Mouse (Mus musculus): ENCODE measurements around the gene Dnajc8. TPM values are rescaled to one million over a fixed set of nuclear protein-coding genes. Genes with fewer than 3 reads are reported as not detected.

Dnajc8 gene
- polyA plus RNA-seq (2012; rRNA removed), result 10.1 and 13.4 TPM in 2 replicates

GRCm38 (mm10) chr4:132535406-132536121 is at the start of gene Dnajc8:
TSS of gene Dnajc8 (plus strand) at chr4:132535550.

GRCm38 (mm10) chr4:132510352-132510798 is 25.0 kb upstream of the Dnajc8 start, which contains the start of gene Sesn2:
TSS of gene Sesn2 (minus strand) at chr4:132510501.

GRCm38 (mm10) chr4:132532981-132533916 is 2.1 kb upstream of the Dnajc8 start, which contains the start of gene Atpif1:
TSS of gene Atpif1 (minus strand) at chr4:132533659.

DNA sequence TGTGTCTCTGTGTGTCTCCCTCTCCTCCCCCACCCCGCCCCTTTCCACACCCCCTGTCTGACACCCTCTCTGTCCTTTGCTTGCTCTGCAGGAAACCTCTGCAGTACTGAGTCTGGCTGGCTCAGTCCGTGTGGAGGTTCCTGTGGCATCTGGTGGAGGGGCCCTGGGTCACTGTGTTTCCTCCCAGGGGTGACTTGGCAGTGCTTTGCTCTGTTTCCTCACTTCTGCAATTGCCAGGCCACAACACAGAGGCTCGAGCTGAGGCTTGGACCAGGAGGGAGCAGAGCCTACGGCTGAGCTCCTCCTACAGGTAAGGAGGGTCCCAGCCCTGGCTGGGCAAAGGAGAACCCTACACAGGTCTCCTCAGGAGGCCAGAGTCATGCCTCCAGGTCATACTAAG is 28.6 kb downstream of the Dnajc8 start, which contains the start of gene Ptafr:
Gene Ptafr, plus strand, starts transcription at position 103 of the 400 bp plus-strand sequence.

Other genes starting within 250 kb of the Dnajc8 start
- 4.2 and 5.1 TPM in 2 replicates for gene Rab42, start 232.2 kb upstream of the Dnajc8 start, polyA plus RNA-seq (2012; rRNA removed)
- 13.8 and 18.0 TPM in 2 replicates for gene Trnau1ap, start 206.0 kb upstream of the Dnajc8 start, polyA plus RNA-seq (2012; rRNA removed)
- 11.3 and 11.9 TPM in 2 replicates for gene Rcc1, start 181.9 kb upstream of the Dnajc8 start, polyA plus RNA-seq (2012; rRNA removed)
- 10.0 and 11.8 TPM in 2 replicates for gene Phactr4, start 113.1 kb upstream of the Dnajc8 start, polyA plus RNA-seq (2012; rRNA removed)
- 2.7 and 3.7 TPM in 2 replicates for gene Med18, start 71.6 kb upstream of the Dnajc8 start, polyA plus RNA-seq (2012; rRNA removed)
- 11.0 and 12.6 TPM in 2 replicates for gene Sesn2, start 25.0 kb upstream of the Dnajc8 start, polyA plus RNA-seq (2012; rRNA removed)
- gene Atpif1, start 1.9 kb upstream of the Dnajc8 start, polyA plus RNA-seq (2012; rRNA removed), result 144 and 165 TPM in 2 replicates
- 4.0 and 5.9 TPM in 2 replicates for gene Ptafr, start 28.5 kb downstream of the Dnajc8 start, polyA plus RNA-seq (2012; rRNA removed)
- 16.8 and 17.1 TPM in 2 replicates for gene Eya3, start 103.4 kb downstream of the Dnajc8 start, polyA plus RNA-seq (2012; rRNA removed)
- gene Xkr8, start 197.0 kb downstream of the Dnajc8 start, polyA plus RNA-seq (2012; rRNA removed), result 1.7 and 4.3 TPM in 2 replicates
- gene Smpdl3b, start 221.7 kb downstream of the Dnajc8 start, polyA plus RNA-seq (2012; rRNA removed), result 6.8 and 8.0 TPM in 2 replicates
- 7.3 and 11.6 TPM in 2 replicates for gene Rpa2, start 232.8 kb downstream of the Dnajc8 start, polyA plus RNA-seq (2012; rRNA removed)

Measured in colon, adult 2 months (tissue).